Mouse (Mus musculus): ENCODE measurements around the gene Zfp202. TPM values are rescaled to one million over a fixed set of nuclear protein-coding genes. Genes with fewer than 3 reads are reported as not detected.

The Zfp202 gene
- 1.4 TPM for polyA plus RNA-seq (2014; fragmentation: Illumina TruSeq; extraction: RNeasy Lipid Tissue Mini Kit (QIAGEN cat#74804); ENCODE audit: low replicate concordance)

GRCm38 (mm10) chr9:40192098-40193038 is at the start of gene Zfp202:
Gene Zfp202, plus strand, starts transcription at chr9:40192316.

GRCm38 (mm10) chr9:40180620-40181019 is 11.5 kb upstream of the Zfp202 start, which contains the start of gene Olfr986:
Gene Olfr986, plus strand, starts transcription at chr9:40180920.

Other genes with a start within 250 kb of the Zfp202 start
- gene Olfr975, start 240.3 kb upstream of the Zfp202 start, polyA plus RNA-seq (2014; fragmentation: Illumina TruSeq; extraction: RNeasy Lipid Tissue Mini Kit (QIAGEN cat#74804); ENCODE audit: low replicate concordance), result not detected
- not detected for gene Olfr976, start 231.2 kb upstream of the Zfp202 start, polyA plus RNA-seq (2014; fragmentation: Illumina TruSeq; extraction: RNeasy Lipid Tissue Mini Kit (QIAGEN cat#74804); ENCODE audit: low replicate concordance)
- gene Olfr978, start 200.2 kb upstream of the Zfp202 start, polyA plus RNA-seq (2014; fragmentation: Illumina TruSeq; extraction: RNeasy Lipid Tissue Mini Kit (QIAGEN cat#74804); ENCODE audit: low replicate concordance), result not detected
- not detected for gene Olfr979, start 188.9 kb upstream of the Zfp202 start, polyA plus RNA-seq (2014; fragmentation: Illumina TruSeq; extraction: RNeasy Lipid Tissue Mini Kit (QIAGEN cat#74804); ENCODE audit: low replicate concordance)
- not detected for gene Olfr980, start 182.7 kb upstream of the Zfp202 start, polyA plus RNA-seq (2014; fragmentation: Illumina TruSeq; extraction: RNeasy Lipid Tissue Mini Kit (QIAGEN cat#74804); ENCODE audit: low replicate concordance)
- gene Olfr981, start 170.9 kb upstream of the Zfp202 start, polyA plus RNA-seq (2014; fragmentation: Illumina TruSeq; extraction: RNeasy Lipid Tissue Mini Kit (QIAGEN cat#74804); ENCODE audit: low replicate concordance), result not detected
- not detected for gene Olfr982, start 118.5 kb upstream of the Zfp202 start, polyA plus RNA-seq (2014; fragmentation: Illumina TruSeq; extraction: RNeasy Lipid Tissue Mini Kit (QIAGEN cat#74804); ENCODE audit: low replicate concordance)
- not detected for gene Olfr983, start 98.7 kb upstream of the Zfp202 start, polyA plus RNA-seq (2014; fragmentation: Illumina TruSeq; extraction: RNeasy Lipid Tissue Mini Kit (QIAGEN cat#74804); ENCODE audit: low replicate concordance)
- gene Olfr984, start 78.1 kb upstream of the Zfp202 start, polyA plus RNA-seq (2014; fragmentation: Illumina TruSeq; extraction: RNeasy Lipid Tissue Mini Kit (QIAGEN cat#74804); ENCODE audit: low replicate concordance), result not detected
- not detected for gene Olfr985, start 62.1 kb upstream of the Zfp202 start, polyA plus RNA-seq (2014; fragmentation: Illumina TruSeq; extraction: RNeasy Lipid Tissue Mini Kit (QIAGEN cat#74804); ENCODE audit: low replicate concordance)
- not detected for gene Tmem225, start 44.2 kb upstream of the Zfp202 start, polyA plus RNA-seq (2014; fragmentation: Illumina TruSeq; extraction: RNeasy Lipid Tissue Mini Kit (QIAGEN cat#74804); ENCODE audit: low replicate concordance)
- not detected for gene Olfr986, start 11.4 kb upstream of the Zfp202 start, polyA plus RNA-seq (2014; fragmentation: Illumina TruSeq; extraction: RNeasy Lipid Tissue Mini Kit (QIAGEN cat#74804); ENCODE audit: low replicate concordance)
- 0.63 TPM for gene Scn3b, start 76.9 kb downstream of the Zfp202 start, polyA plus RNA-seq (2014; fragmentation: Illumina TruSeq; extraction: RNeasy Lipid Tissue Mini Kit (QIAGEN cat#74804); ENCODE audit: low replicate concordance)